Mouse (Mus musculus) midbrain, embryonic 11.5 days (tissue): ENCODE data around the gene Parp11. TPM values are rescaled to one million over a fixed set of nuclear protein-coding genes. Genes with fewer than 3 reads are reported as not detected.
"Not testable (repeated sequence)": the region's sequence is repeated elsewhere in the genome, so short reads cannot be mapped to it uniquely, and the experiment has no call there.

Source experiments
- ATAC-seq: fragments of 200-750 bp; cut with Nextera tagmentation; 2 replicates; pipeline ENCODE4 v1.8.0; 2017; ENCODE audit warnings: moderate TSS enrichment, moderate library complexity; ENCODE audit not compliant: low FRiP score
- DNase-seq: peaks from one replicate; pipeline ENCODE4 v3.0.0; 2015; ENCODE audit warnings: low spot score; ENCODE audit errors: missing footprints
- H3K27ac ChIP-seq: fragments of 300-500 bp; sonication (generic); 2 replicates; pipeline ENCODE4 v1.5.1; 2014; ENCODE audit warnings: low read depth, low read length
- H3K27me3 ChIP-seq: fragments of 300-500 bp; sonication (generic); 2 replicates; pipeline ENCODE4 v1.6.1; 2014; ENCODE audit warnings: mild to moderate bottlenecking, low read length, moderate library complexity, mixed read lengths; ENCODE audit not compliant: control insufficient read depth, insufficient read depth
- H3K36me3 ChIP-seq: fragments of 300-500 bp; sonication (generic); 2 replicates; pipeline ENCODE4 v1.6.1; 2014; ENCODE audit warnings: mild to moderate bottlenecking, low read length, moderate library complexity, mixed read lengths; ENCODE audit not compliant: control insufficient read depth, insufficient read depth
- H3K4me1 ChIP-seq: fragments of 300-500 bp; sonication (generic); 2 replicates; pipeline ENCODE4 v1.6.1; 2014; ENCODE audit warnings: low read length; ENCODE audit not compliant: control insufficient read depth, insufficient read depth
- H3K4me2 ChIP-seq: fragments of 300-500 bp; sonication (generic); 2 replicates; pipeline ENCODE4 v1.6.1; 2014; ENCODE audit warnings: mild to moderate bottlenecking, moderate library complexity
- H3K4me3 ChIP-seq: fragments of 300-500 bp; sonication (generic); 2 replicates; pipeline ENCODE4 v1.5.1; 2014; ENCODE audit warnings: low read depth, low read length
- H3K9ac ChIP-seq: fragments of 300-500 bp; sonication (generic); 2 replicates; pipeline ENCODE4 v1.6.1; 2014; ENCODE audit warnings: low read length
- H3K9me3 ChIP-seq: fragments of 300-500 bp; sonication (generic); 2 replicates; pipeline ENCODE4 v1.6.1; 2016; ENCODE audit warnings: low read length; ENCODE audit not compliant: control insufficient read depth
- WGBS: fragments of 180-500 bp; shearing (Covaris S2); extraction: QIAGEN DNeasy Blood & Tissue Kit; methylation state at CpG from one replicate; pipeline ENCODE4 v1.1.7; 2014; 5-methylcytosine and 5-hydroxymethylcytosine counted together
- polyA plus RNA-seq: library from polyadenylated mRNA; unstranded; fragments of >200 nt; fragmentation: Nextera tagmentation; extraction: Ambion mirVana; gene quantifications from 2 replicates; pipeline ENCODE4 v1.2.1, GENCODE M21; 2014

The Parp11 gene
- polyA plus RNA-seq, 1 experiment from 2014 or later = 64.9 TPM

DNA sequence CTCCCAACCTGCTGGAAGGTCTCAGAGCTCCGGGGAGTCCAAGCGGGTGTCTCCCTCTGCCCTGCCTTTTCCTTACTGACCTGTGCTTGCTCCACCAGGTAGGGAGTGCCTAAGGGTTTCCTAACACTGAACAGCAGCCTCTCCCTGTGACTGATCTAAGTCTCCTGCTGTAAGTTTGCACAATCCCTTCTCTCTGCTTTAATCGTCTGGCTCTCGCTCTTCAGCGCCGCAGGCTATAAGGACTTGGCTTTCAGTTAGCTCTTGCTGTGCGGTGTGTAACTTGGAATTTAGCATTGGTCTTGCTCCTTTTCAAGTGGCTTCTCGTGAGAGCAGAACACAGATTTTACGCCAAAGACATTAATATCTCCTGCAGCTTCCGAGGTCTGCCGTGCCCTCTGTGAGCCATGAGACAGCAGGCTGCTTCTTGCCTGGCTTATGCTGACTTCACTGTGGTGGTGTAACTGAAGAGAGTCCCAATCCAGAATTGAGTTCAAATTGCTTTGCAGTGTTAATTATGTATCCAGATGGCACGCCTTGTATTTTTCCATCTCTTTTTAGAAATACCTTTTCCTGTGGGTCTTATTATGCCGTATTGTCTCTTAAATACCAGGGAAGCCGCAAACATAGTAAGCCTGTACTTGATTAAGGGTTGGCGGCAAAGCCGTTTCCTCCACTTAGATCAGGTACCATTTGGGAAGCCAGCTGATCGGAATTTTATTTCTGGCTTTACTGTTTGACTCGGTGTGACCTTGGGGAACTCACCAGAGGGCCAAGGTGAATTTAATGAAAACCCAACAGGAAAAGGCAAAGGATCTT, 50.4 kb downstream of the Parp11 start:
- no peak overlapping the region for H3K9ac ChIP-seq
- no peaks in the 10 kb centered on the region for H3K9me3 ChIP-seq

GRCm38 (mm10) chr6:127500119-127500518, 53.5 kb downstream of the Parp11 start:
- Histone ChIP-seq H3K4me1 (no peaks in the 10 kb centered on the region), H3K27ac (no peak overlapping the region), H3K4me2 (no peak overlapping the region), H3K9me3 (no peaks in the 10 kb centered on the region), H3K27me3 (no peaks in the 10 kb centered on the region), H3K36me3 (no peaks in the 10 kb centered on the region), H3K4me3 (no peak overlapping the region), H3K9ac (no peak overlapping the region)
- WGBS = 75% methylated on average over 9 of the region's 9 CpGs
- ATAC-seq (no peak), DNase-seq (no peak)

More for the DNA sequence above, 50.4 kb downstream of the Parp11 start:
- no peak for ATAC-seq
- 0 out of 2 replicates have a peak, but pooled peaks cover 4% of the 10 kb centered on the region for H3K4me1 ChIP-seq
- no peak overlapping the region for H3K27ac ChIP-seq
- DNase-seq = no peak
- H3K36me3 ChIP-seq = no peaks in the 10 kb centered on the region; the same call in 1 of the 2 replicates
- H3K4me2 ChIP-seq = no peak overlapping the region
- 79% methylated on average over 18 of the region's 18 CpGs for WGBS
- H3K27me3 ChIP-seq = no peaks in the 10 kb centered on the region
- no peak overlapping the region for H3K4me3 ChIP-seq

DNA sequence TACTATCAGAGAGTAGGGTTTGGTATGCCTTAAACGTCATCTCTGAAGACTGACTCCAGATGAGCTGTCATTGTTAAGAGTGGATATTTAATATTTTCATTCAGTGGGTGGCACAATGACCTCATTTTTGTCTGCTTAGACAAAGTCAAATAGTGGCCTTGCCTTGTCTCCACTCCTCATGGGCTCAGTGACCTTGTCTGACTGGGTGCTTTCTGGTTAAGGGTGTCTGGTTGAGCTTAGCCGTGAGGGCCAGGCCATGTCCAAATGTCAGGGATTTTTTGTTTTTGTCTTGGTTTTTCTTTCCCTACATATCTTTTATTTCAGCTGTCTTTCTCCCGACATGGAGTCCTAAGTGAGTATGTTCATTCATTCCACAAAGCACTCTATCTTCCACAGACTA, 54.2 kb downstream of the Parp11 start:
- H3K4me3 ChIP-seq = no peak overlapping the region
- no peaks in the 10 kb centered on the region for H3K4me1 ChIP-seq
- no peaks in the 10 kb centered on the region for H3K27me3 ChIP-seq
- no peaks in the 10 kb centered on the region for H3K9me3 ChIP-seq
- no peaks in the 10 kb centered on the region for H3K36me3 ChIP-seq
- ATAC-seq (no peak), DNase-seq (no peak)
- H3K27ac ChIP-seq = no peak overlapping the region
- H3K9ac ChIP-seq = no peak overlapping the region
- H3K4me2 ChIP-seq = no peak overlapping the region
- 87% methylated on average over 3 of the region's 3 CpGs for WGBS

DNA sequence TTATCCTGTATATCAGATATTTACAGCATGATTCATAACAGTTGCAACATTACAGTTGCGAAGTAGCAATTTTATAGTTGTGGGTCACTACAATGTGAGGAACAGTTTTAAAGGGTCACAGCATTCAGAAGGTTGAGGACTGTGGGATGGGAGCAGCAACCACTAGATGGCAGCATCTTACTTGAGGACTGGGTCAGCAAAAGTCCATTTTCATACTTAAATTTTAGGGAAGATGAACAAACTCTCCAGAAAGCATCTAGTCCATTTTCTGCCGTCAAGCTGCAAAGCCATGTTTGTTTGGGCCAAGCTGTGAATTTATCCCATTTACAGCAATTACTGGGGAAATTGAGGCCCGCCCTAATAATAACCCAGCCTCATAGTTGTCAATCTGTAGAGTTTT, 55.9 kb downstream of the Parp11 start:
- Histone ChIP-seq H3K27me3 (no peaks in the 10 kb centered on the region), H3K27ac (no peak overlapping the region), H3K9ac (no peak overlapping the region), H3K36me3 (no peaks in the 10 kb centered on the region), H3K9me3 (no peaks in the 10 kb centered on the region), H3K4me2 (no peak overlapping the region), H3K4me1 (no peaks in the 10 kb centered on the region), H3K4me3 (no peak overlapping the region)
- DNase-seq (peak; percentile 86), ATAC-seq (no peak)
- WGBS = 63% methylated on average over 3 of the region's 3 CpGs

DNA sequence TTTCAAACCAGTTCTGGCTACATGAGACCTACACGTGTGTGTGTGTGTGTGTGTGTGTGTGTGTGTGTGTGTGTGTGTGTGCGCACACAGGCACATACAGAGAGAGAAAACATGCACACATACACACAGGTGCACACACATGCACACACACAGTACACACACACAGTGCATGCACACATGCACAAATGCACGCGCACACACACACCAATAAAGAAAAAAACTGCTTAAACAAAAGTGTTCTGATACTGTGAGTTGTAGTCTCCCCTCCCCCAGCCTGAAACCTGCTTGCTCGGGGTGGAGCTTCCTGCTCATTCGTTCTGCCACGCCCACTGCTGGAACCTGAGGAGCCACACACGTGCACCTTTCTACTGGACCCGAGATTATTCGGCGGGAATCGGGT, 67.1 kb downstream of the Parp11 start:
- H3K36me3 ChIP-seq, ATAC-seq, H3K27ac ChIP-seq, H3K4me3 ChIP-seq, H3K9ac ChIP-seq, DNase-seq, H3K9me3 ChIP-seq, H3K27me3 ChIP-seq, H3K4me1 ChIP-seq, H3K4me2 ChIP-seq: not testable (repeated sequence)
- WGBS = 93% methylated on average over 6 of the region's 12 CpGs

DNA sequence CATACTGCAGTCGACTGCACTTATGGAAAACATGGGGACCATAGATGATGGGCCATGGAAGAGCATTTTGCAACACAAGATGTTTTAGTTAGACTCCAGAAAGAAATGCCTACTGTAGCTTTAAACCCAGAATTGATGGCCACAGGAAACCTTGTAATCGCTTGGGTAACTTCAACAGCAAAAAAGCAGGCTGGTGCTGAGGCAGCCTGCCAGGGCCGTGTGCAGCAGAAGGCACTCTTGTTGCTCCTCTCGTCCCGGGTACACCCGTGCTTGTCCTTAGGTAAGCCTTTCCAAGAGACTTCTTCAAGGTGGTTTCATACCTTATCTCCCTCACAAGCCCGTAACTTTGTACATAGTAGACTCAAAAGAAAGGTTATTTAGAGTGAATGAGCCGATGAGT, 74.5 kb downstream of the Parp11 start:
- no peak overlapping the region for H3K9ac ChIP-seq
- H3K27me3 ChIP-seq = no peaks in the 10 kb centered on the region
- H3K4me3 ChIP-seq = no peak overlapping the region
- DNase-seq (no peak), ATAC-seq (no peak)
- no peaks in the 10 kb centered on the region for H3K36me3 ChIP-seq
- no peaks in the 10 kb centered on the region for H3K9me3 ChIP-seq
- H3K4me2 ChIP-seq = no peak overlapping the region
- no peaks in the 10 kb centered on the region for H3K4me1 ChIP-seq
- H3K27ac ChIP-seq = no peak overlapping the region
- 76% methylated on average over 8 of the region's 8 CpGs for WGBS

- no peak overlapping the region for H3K27ac ChIP-seq
- WGBS = 84% methylated on average over 9 of the region's 9 CpGs
- ATAC-seq (no peak), DNase-seq (no peak)
- H3K27me3 ChIP-seq = no peaks in the 10 kb centered on the region
- no peak overlapping the region for H3K4me3 ChIP-seq
- no peaks in the 10 kb centered on the region for H3K36me3 ChIP-seq
- H3K9me3 ChIP-seq = no peaks in the 10 kb centered on the region
- no peaks in the 10 kb centered on the region for H3K4me1 ChIP-seq
- no peak overlapping the region for H3K4me2 ChIP-seq
- H3K9ac ChIP-seq = no peak overlapping the region
These were observed 75.7 kb downstream of the Parp11 start for GRCm38 (mm10) chr6:127522326-127522725.

- Histone ChIP-seq H3K27ac (no peak overlapping the region), H3K9me3 (no peaks in the 10 kb centered on the region), H3K4me1 (no peaks in the 10 kb centered on the region), H3K4me3 (no peak overlapping the region), H3K4me2 (no peak overlapping the region), H3K27me3 (no peaks in the 10 kb centered on the region), H3K9ac (no peak overlapping the region), H3K36me3 (no peaks in the 10 kb centered on the region)
- ATAC-seq (no peak), DNase-seq (peak; percentile 91)
- WGBS = 39% methylated on average over 8 of the region's 8 CpGs
These were observed 77.8 kb downstream of the Parp11 start for GRCm38 (mm10) chr6:127524442-127524841.

DNA sequence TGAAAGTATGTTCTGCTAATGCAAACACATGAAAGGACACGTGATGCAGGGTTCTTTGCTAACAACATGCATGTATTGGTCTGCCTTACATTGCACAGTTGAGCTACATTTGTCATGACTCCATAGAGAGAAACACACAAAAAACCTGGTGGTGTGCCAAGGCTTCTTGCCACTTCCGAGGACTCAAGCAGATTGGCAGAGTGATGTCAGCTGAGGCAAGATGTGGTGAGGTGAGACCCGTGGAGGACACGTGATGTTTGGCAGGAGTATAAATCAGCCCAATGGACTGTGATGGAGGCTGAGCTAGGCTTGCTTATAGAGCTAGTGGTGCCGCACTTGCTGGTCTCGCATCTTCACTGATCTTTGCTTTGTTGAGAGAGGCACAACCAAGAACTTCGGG, 82.0 kb downstream of the Parp11 start:
- Histone ChIP-seq H3K27me3 (no peaks in the 10 kb centered on the region), H3K4me2 (no peak overlapping the region), H3K27ac (no peak overlapping the region), H3K9ac (no peak overlapping the region), H3K9me3 (no peaks in the 10 kb centered on the region), H3K4me3 (no peak overlapping the region), H3K4me1 (no peaks in the 10 kb centered on the region), H3K36me3 (no peaks in the 10 kb centered on the region)
- no peak for DNase-seq
- WGBS = 82% methylated on average over 7 of the region's 7 CpGs
- no peak for ATAC-seq
